Mouse (Mus musculus) CH12.LX (cell line): ENCODE data around the gene Kif24. TPM values are rescaled to one million over a fixed set of nuclear protein-coding genes. Genes with fewer than 3 reads are reported as not detected.

Experiments
- DNase-seq: peaks from one replicate; pipeline ENCODE4 v3.0.0-alpha.2; 2013; ENCODE audit errors: extremely low read depth
- H3K27ac ChIP-seq: 2 replicates; pipeline ENCODE4 v1.5.1; 2012; ENCODE audit warnings: low read depth, mild to moderate bottlenecking, control low read depth, moderate library complexity; ENCODE audit not compliant: insufficient read depth
- H3K27me3 ChIP-seq: replicated peaks from 2 replicates; pipeline ENCODE3; 2012; ENCODE audit warnings: inconsistent platforms
- H3K36me3 ChIP-seq, 2 experiments: replicated peaks in 1 of 2; 2 replicates each; pipeline versions ENCODE3 to v1.6.1; 2012; ENCODE audit warnings: inconsistent platforms in 1 of 2, low read length in 1 of 2, mild to moderate bottlenecking in 1 of 2, mixed read lengths in 1 of 2, moderate library complexity in 1 of 2; ENCODE audit not compliant: control insufficient read depth in 1 of 2, insufficient read depth in 1 of 2
- H3K4me1 ChIP-seq, 2 experiments: 2 replicates each; pipeline ENCODE4 v1.6.1; 2012; ENCODE audit warnings: inconsistent platforms in 1 of 2, moderate library complexity in 1 of 2; ENCODE audit not compliant: insufficient read depth in 2 of 2, control insufficient read depth in 1 of 2
- H3K4me2 ChIP-seq: 2 replicates; pipeline ENCODE4 v1.6.1; 2012; ENCODE audit warnings: low read depth, mild to moderate bottlenecking, control low read depth; ENCODE audit not compliant: poor library complexity, insufficient read depth, severe bottlenecking
- H3K4me3 ChIP-seq, 3 experiments: fragments of 150-350 bp in 1 of 3; sonication (generic) in 1 of 3; replicated peaks in 1 of 3; 2 replicates each; pipeline versions ENCODE3 to v1.5.1; 2011 to 2012; ENCODE audit warnings: low read depth in 2 of 3, low read length in 2 of 3, mild to moderate bottlenecking in 2 of 3, moderate library complexity in 2 of 3, control low read depth in 1 of 3, improper control_type of control experiment in 1 of 3, inconsistent platforms in 1 of 3, mixed read lengths in 1 of 3; ENCODE audit not compliant: poor library complexity in 1 of 3
- H3K79me2 ChIP-seq: replicated peaks from 2 replicates; pipeline ENCODE4 v1.6.1; 2012; ENCODE audit warnings: mild to moderate bottlenecking, moderate library complexity; ENCODE audit not compliant: control insufficient read depth, poor library complexity, insufficient read depth, severe bottlenecking; ENCODE audit errors: extremely low read depth
- H3K9ac ChIP-seq: 2 replicates; pipeline ENCODE4 v1.6.1; 2012; ENCODE audit warnings: low read depth, mild to moderate bottlenecking, control low read depth, moderate library complexity; ENCODE audit not compliant: insufficient read depth
- H3K9me3 ChIP-seq: replicated peaks from 2 replicates; pipeline ENCODE3; 2012; ENCODE audit warnings: low read length, inconsistent platforms, mixed read lengths
- BHLHE40 ChIP-seq: IDR thresholded peaks from 2 replicates; pipeline ENCODE4 v1.6.1; 2011; ENCODE audit warnings: mild to moderate bottlenecking, low read depth, low read length, improper control_type of control experiment
- CHD1 ChIP-seq: IDR thresholded peaks from 2 replicates; pipeline ENCODE4 v1.6.1; 2012; ENCODE audit warnings: low read depth, low read length, improper control_type of control experiment, inconsistent platforms
- CHD2 ChIP-seq: IDR thresholded peaks from 2 replicates; pipeline ENCODE4 v1.6.1; 2011; ENCODE audit warnings: low read length, improper control_type of control experiment
- ELF1 ChIP-seq: IDR thresholded peaks from 2 replicates; pipeline ENCODE4 v1.6.1; 2014; ENCODE audit warnings: low read depth, mild to moderate bottlenecking, inconsistent platforms, low read length, improper control_type of control experiment
- ETS1 ChIP-seq: conservative IDR thresholded peaks from 2 replicates; pipeline ENCODE4 v1.6.1; 2012; ENCODE audit warnings: low read depth, mild to moderate bottlenecking, inconsistent platforms, low read length, improper control_type of control experiment, moderate library complexity
- GABPA ChIP-seq: IDR thresholded peaks from 2 replicates; pipeline ENCODE4 v1.6.1; 2012; ENCODE audit warnings: low read depth, low read length, improper control_type of control experiment, inconsistent platforms; ENCODE audit not compliant: insufficient replicate concordance
- JUND ChIP-seq: conservative IDR thresholded peaks from 2 replicates; pipeline ENCODE4 v1.6.1; 2011; ENCODE audit warnings: low read depth, low read length, improper control_type of control experiment
- MXI1 ChIP-seq: IDR thresholded peaks from 2 replicates; pipeline ENCODE4 v1.6.1; 2011; ENCODE audit warnings: mild to moderate bottlenecking, low read depth, low read length, improper control_type of control experiment
- MYC ChIP-seq: IDR thresholded peaks from 2 replicates; pipeline ENCODE4 v1.6.1; 2011; ENCODE audit warnings: low read depth, mild to moderate bottlenecking, improper control_type of control experiment, low read length
- NRF1 ChIP-seq: IDR thresholded peaks from 2 replicates; pipeline ENCODE4 v1.6.1; 2014; ENCODE audit warnings: low read depth, mild to moderate bottlenecking, inconsistent platforms, low read length, improper control_type of control experiment, moderate library complexity
- PAX5 ChIP-seq: IDR thresholded peaks from 2 replicates; pipeline ENCODE4 v1.6.1; 2012; ENCODE audit warnings: low read length, inconsistent platforms, mixed read lengths
- RAD21 ChIP-seq: IDR thresholded peaks from 2 replicates; pipeline ENCODE4 v1.6.1; 2011; ENCODE audit warnings: low read depth, mild to moderate bottlenecking, low read length, improper control_type of control experiment, moderate library complexity
- TCF12 ChIP-seq: IDR thresholded peaks from 2 replicates; pipeline ENCODE4 v1.6.1; 2014; ENCODE audit warnings: low read depth, mild to moderate bottlenecking, inconsistent platforms, low read length, improper control_type of control experiment
- UBTF ChIP-seq: IDR thresholded peaks from 2 replicates; pipeline ENCODE4 v1.6.1; 2012; ENCODE audit warnings: low read depth, mild to moderate bottlenecking, inconsistent platforms, low read length, improper control_type of control experiment, moderate library complexity
- ZC3H11A ChIP-seq: IDR thresholded peaks from 2 replicates; pipeline ENCODE4 v1.6.1; 2012; ENCODE audit warnings: low read depth, mild to moderate bottlenecking, inconsistent platforms, low read length, improper control_type of control experiment
- dilution Hi-C: fragments of 300-500 bp; cut with MboI; formaldehyde crosslinking; loops from 2 replicates; pipeline ENCODE4 v1.14.3; 2020; ENCODE audit warnings: low sequenced_read_pairs; ENCODE audit not compliant: extremely low pct_unique_long_range_greater_than_20kb, extremely low pct_ligation_motif_present
- in situ Hi-C: fragments of 300-500 bp; cut with MboI; formaldehyde crosslinking; loops from 3 replicates; pipeline ENCODE4 v1.14.3; 2019; ENCODE audit warnings: low sequenced_read_pairs, low pct_ligation_motif_present, low pct_unique_long_range_greater_than_20kb, mixed read lengths
- polyA plus RNA-seq: library from polyadenylated mRNA; unstranded; fragments of >175 nt; gene quantifications from 2 replicates; pipeline ENCODE4 v1.2.1, GENCODE M21; 2012; ENCODE audit warnings: low read depth; ENCODE audit not compliant: insufficient read length
- total RNA-seq, 2 experiments: library from RNA; depleted of rRNA; stranded (reverse); fragments of 300-350 nt in 1 of 2; fragments of >200 nt in 1 of 2; gene quantifications; 2 replicates each; pipeline ENCODE4 v1.2.3; 2012 to 2014

Gene Kif24
- total and polyA plus RNA-seq, 3 experiments: 6.4 to 8.6 (median 8.4) TPM

- no peak overlapping the region for H3K4me3 ChIP-seq
- no peaks in the 10 kb centered on the region for H3K79me2 ChIP-seq
- H3K36me3 ChIP-seq: peaks cover 0 to 2% of the 10 kb centered on the region in 2 experiments
- H3K27ac ChIP-seq: no peak overlapping the region
- H3K27me3 ChIP-seq: no peaks in the 10 kb centered on the region
- no peaks in the 10 kb centered on the region for H3K9me3 ChIP-seq
- dilution Hi-C loops: no loop called here
- H3K9ac ChIP-seq: no peak overlapping the region
- H3K4me1 ChIP-seq: peaks cover 0 to 4% of the 10 kb centered on the region in 2 experiments; a peak in 1 of 4 replicates
- in situ Hi-C loops: no loop called here
- no peak overlapping the region for H3K4me2 ChIP-seq
- TF ChIP-seq RAD21: no peak
- no peak for TF ChIP-seq MXI1
- no peak for TF ChIP-seq TCF12
- DNase-seq: no peak
These were observed 6.7 kb upstream of the Kif24 start for GRCm38 (mm10) chr4:41471384-41471689.

DNA sequence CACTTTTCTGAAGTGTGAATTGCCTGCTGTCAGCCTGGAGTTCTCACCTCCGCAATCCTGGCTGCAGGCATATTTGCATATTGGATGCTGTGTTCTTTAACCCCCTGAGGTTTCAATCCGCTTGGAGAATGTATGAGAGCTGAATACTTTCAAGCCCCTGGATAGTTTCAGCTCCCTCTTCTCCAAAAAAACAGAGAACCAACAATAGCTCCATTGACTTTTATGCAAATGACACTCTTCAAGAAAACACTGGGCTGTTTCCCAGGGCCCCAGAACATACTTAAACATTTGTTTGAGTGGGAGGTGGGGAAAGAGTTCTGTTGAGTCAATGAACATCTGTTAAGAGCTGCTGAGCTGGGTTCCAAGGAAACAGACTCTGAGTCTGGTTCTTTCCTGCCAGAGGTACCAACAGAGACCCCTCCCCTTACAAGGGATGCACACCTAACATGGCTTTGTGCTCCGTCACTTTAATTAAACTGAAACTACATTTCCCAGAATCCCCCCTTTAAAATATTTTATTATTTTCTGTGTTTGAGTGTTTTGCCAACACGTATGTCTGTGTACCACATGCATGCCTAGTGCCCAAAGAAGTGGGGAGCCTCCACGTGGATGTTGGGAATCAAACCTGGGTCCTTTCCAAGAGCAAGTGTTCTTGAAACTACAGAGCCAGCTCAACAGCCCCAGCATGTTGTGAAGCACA lies 6.1 kb upstream of the Kif24 start:
- Histone ChIP-seq H3K27ac (no peak overlapping the region), H3K79me2 (no peaks in the 10 kb centered on the region), H3K27me3 (no peaks in the 10 kb centered on the region), H3K36me3 (peaks cover 0 to 2% of the 10 kb centered on the region in 2 experiments), H3K4me3 (no peak overlapping the region), H3K9ac (no peak overlapping the region), H3K4me1 (peaks cover 0 to 6% of the 10 kb centered on the region in 2 experiments; a peak in 2 of 4 replicates), H3K9me3 (no peaks in the 10 kb centered on the region), H3K4me2 (no peak overlapping the region)
- no peak for TF ChIP-seq JUND
- in situ Hi-C loops (no loop called here), dilution Hi-C loops (no loop called here)
- DNase-seq: no peak

GRCm38 (mm10) chr4:41470051-41470683 lies 5.5 kb upstream of the Kif24 start:
- no peak overlapping the region for H3K9ac ChIP-seq
- H3K4me3 ChIP-seq: no peak overlapping the region
- in situ Hi-C loops: no loop called here
- H3K4me2 ChIP-seq: no peak overlapping the region
- DNase-seq: no peak
- peaks cover 0 to 7% of the 10 kb centered on the region in 2 experiments; a peak in 2 of 4 replicates for H3K4me1 ChIP-seq
- no peaks in the 10 kb centered on the region for H3K9me3 ChIP-seq
- H3K27ac ChIP-seq: no peak overlapping the region
- dilution Hi-C loops: no loop called here
- peaks cover 0 to 2% of the 10 kb centered on the region in 2 experiments for H3K36me3 ChIP-seq
- H3K79me2 ChIP-seq: no peaks in the 10 kb centered on the region
- H3K27me3 ChIP-seq: no peaks in the 10 kb centered on the region
- TF ChIP-seq GABPA: no peak
- no peak for TF ChIP-seq CHD1
- TF ChIP-seq ETS1: no peak
- no peak for TF ChIP-seq TCF12
- TF ChIP-seq MYC: no peak
- no peak for TF ChIP-seq NRF1
- no peak for TF ChIP-seq BHLHE40
- no peak for TF ChIP-seq ELF1
- no peak for TF ChIP-seq ZC3H11A
- no peak for TF ChIP-seq JUND
- TF ChIP-seq CHD2: no peak
- TF ChIP-seq UBTF: no peak
- TF ChIP-seq PAX5: no peak
